Mouse (Mus musculus) gastrocnemius, postnatal 36 days (tissue): ENCODE results near the gene Nfat5. TPM values are rescaled to one million over a fixed set of nuclear protein-coding genes. Genes with fewer than 3 reads are reported as not detected.

Source experiments
- DNase-seq, 2 experiments: peaks; one replicate each; pipeline ENCODE4 v3.0.0; 2022
- intact Hi-C: fragments of 180-260 bp; cut with DNase I; formaldehyde crosslinking; loops from one replicate; pipeline ENCODE4 v1.15.1; 2025
- total RNA-seq, 2 experiments: library from RNA; stranded (reverse); gene quantifications; 2 replicates each; pipeline ENCODE4 v1.2.3; 2021

Nfat5 gene
- total RNA-seq, 2 experiments from 2014 or later = 14.4 to 17.3 TPM

GRCm38 (mm10) chr8:107391136-107391516, 97.9 kb downstream of the Nfat5 start:
- intact Hi-C loops = no loop called here
- DNase-seq = no peak

GRCm38 (mm10) chr8:107395397-107395796, 102.1 kb downstream of the Nfat5 start:
- intact Hi-C loops = no loop called here
- DNase-seq = no peak

- DNase-seq = no peak
- intact Hi-C loops = no loop called here
These were observed 102.9 kb downstream of the Nfat5 start for GRCm38 (mm10) chr8:107396106-107396670.

- DNase-seq = no peak
- intact Hi-C loops = no loop called here
These were observed 104.4 kb downstream of the Nfat5 start for GRCm38 (mm10) chr8:107397665-107398064.

- intact Hi-C loops = no loop called here
- DNase-seq = no peak
These were observed 106.2 kb downstream of the Nfat5 start for GRCm38 (mm10) chr8:107399495-107399894.

GRCm38 (mm10) chr8:107401866-107402265, 108.6 kb downstream of the Nfat5 start:
- no peak for DNase-seq
- intact Hi-C loops = no loop called here

- DNase-seq = peak; percentile 66 to 69
- intact Hi-C loops = no loop called here
These were observed 109.9 kb downstream of the Nfat5 start, which contains the start of gene Nqo1 for GRCm38 (mm10) chr8:107403038-107403781. Gene Nqo1 (minus strand): TSS chr8:107403206.

- intact Hi-C loops = no loop called here
- DNase-seq = no peak
These were observed 110.8 kb downstream of the Nfat5 start for GRCm38 (mm10) chr8:107404057-107404456.

GRCm38 (mm10) chr8:107405935-107406334, 112.7 kb downstream of the Nfat5 start:
- intact Hi-C loops = no loop called here
- DNase-seq = no peak

GRCm38 (mm10) chr8:107411391-107411790, 118.1 kb downstream of the Nfat5 start:
- DNase-seq = no peak
- intact Hi-C loops = no loop called here

- intact Hi-C loops = no loop called here
- DNase-seq = no peak
These were observed 119.3 kb downstream of the Nfat5 start for GRCm38 (mm10) chr8:107412552-107412951.

- intact Hi-C loops = no loop called here
- no peak for DNase-seq
These were observed 120.6 kb downstream of the Nfat5 start for GRCm38 (mm10) chr8:107413881-107414280.

GRCm38 (mm10) chr8:107417001-107417400, 123.7 kb downstream of the Nfat5 start:
- no peak for DNase-seq

GRCm38 (mm10) chr8:107424176-107424575, 130.9 kb downstream of the Nfat5 start:
- no peak for DNase-seq
- intact Hi-C loops = loop anchor here (2.0 to 10.0 kb wide), 2 partner anchors 37 to 319 kb away; no protein-coding TSS in a partner anchor

More at GRCm38 (mm10) chr8:107417001-107417400, 123.7 kb downstream of the Nfat5 start:
- intact Hi-C loops = no loop called here

GRCm38 (mm10) chr8:107424597-107425229, 131.4 kb downstream of the Nfat5 start, which contains the start of gene Nob1:
Gene Nob1 (minus strand): TSS chr8:107425051.
- intact Hi-C loops = loop anchor here (2.0 to 10.0 kb wide), 2 partner anchors 38 to 320 kb away; no protein-coding TSS in a partner anchor
- DNase-seq = peak; percentile 96 to 97

GRCm38 (mm10) chr8:107425230-107425597, 131.9 kb downstream of the Nfat5 start:
- DNase-seq = no peak
- intact Hi-C loops = loop anchor here (2.0 to 10.0 kb wide), 2 partner anchors 38 to 320 kb away; no protein-coding TSS in a partner anchor

Other genes starting within 250 kb of the Nfat5 start
- gene Pdf, start 244.9 kb upstream of the Nfat5 start, total RNA-seq = 10 to 100 TPM; 38.3 to 41.6 TPM
- gene Cog8, start 236.8 kb upstream of the Nfat5 start, total RNA-seq = 10 to 100 TPM; 15.0 to 16.1 TPM
- gene Nip7, start 236.6 kb upstream of the Nfat5 start, total RNA-seq = 10 to 100 TPM; 13.7 to 21.5 TPM
- not detected for gene Tmed6, start 227.8 kb upstream of the Nfat5 start, total RNA-seq
- gene Terf2, start 196.9 kb upstream of the Nfat5 start, total RNA-seq = 10 to 100 TPM in 1 of 2 experiments, 1 to 10 TPM in 1; 8.6 to 11.4 TPM
- gene Cyb5b, start 142.8 kb upstream of the Nfat5 start, total RNA-seq = 10 to 100 TPM; 29.6 to 30.8 TPM
- gene Nqo1, start 109.7 kb downstream of the Nfat5 start, total RNA-seq = 10 to 100 TPM; 14.7 to 17.2 TPM
- gene Nob1, start 131.6 kb downstream of the Nfat5 start, total RNA-seq = 10 to 100 TPM; 17.6 to 22.5 TPM
- gene Wwp2, start 142.9 kb downstream of the Nfat5 start, total RNA-seq = 10 to 100 TPM; 13.1 to 17.1 TPM